Mouse (Mus musculus) neural tube, embryonic 10.5 days (tissue): ENCODE data around the gene Tex38.
A peak's percentile ranks its signal among the peaks of the same experiment; 100 is the strongest.

ENCODE experiments used
- DNase-seq: peaks from one replicate; pipeline ENCODE4 v3.0.0-alpha.2; 2017; ENCODE audit warnings: low spot score; ENCODE audit errors: extremely low spot score

Tex38 gene

DNA sequence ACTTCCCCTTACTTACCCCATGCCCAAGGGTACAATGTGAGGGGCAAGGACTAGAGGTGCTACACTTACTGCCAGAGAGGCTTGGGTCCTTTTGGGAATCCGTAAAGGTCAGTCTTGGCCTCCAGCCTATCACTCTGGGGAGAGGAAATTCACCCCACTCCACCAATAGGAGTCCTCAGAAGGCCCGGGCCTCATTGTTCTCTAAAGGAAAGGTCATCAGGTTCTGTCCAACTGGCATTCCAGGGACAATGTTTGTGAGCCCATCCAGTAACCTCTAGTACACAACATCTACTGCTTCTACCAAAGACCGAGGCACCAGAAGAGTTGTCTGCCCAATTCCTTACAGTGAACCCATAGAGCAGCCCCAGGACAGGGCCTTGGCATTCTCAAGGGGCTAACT lies at the start of gene Tex38:
Tex38 (minus strand) TSS at position 101 of the 400 bp plus-strand sequence.
- no peak for DNase-seq

GRCm38 (mm10) chr4:115830491-115830890 lies 49.7 kb upstream of the Tex38 start:
- no peak for DNase-seq

DNA sequence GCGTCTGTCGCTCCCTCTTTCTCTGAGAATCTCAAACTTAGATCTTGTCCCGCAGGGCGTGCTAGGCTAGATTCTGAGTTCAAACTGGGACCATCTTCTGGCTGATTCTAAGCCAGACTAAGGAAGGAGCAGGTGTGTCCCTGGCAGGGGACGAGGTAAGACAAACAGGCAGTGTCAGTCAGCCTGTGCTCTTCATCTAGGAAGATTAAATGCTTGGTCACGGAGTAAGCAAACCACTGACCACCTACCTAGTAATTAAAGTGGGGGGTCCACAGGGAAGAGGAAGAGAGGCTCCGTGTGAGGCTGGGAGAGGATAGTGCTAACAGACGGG lies 47.7 kb upstream of the Tex38 start:
- DNase-seq: no peak

DNA sequence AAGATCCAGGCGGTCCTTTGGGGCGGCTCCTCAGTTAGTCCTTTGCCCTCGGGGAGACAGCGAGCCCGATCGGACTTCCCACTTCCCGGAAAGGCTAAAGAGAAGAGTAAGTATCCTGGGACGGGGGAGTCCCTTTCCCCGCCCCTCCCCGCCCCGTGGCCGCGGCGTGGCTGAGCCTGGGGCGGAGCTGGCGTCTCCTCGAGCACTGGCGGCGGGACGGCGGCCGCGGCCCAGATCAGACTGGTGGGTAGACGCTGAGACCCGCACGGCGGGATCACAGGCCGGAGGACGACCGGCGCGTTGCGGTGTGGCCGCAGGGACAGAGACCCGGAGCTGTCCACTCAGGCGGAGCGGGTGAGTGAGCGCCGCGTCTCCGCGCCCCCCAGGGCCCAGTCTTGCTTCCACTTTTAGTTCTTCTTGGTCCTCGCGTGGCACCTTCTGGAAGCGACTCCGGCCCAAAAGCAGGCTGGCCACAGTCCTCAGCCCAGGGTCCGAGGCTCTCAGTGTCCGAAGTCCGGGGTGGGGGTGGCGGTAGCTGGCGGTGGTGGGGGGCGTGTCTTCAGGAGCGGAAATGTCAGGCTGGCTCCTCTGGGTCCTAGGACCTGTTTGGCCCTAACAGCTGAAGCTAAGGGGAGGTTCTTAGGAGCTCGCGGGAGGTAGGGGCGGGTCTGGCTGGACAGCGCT lies 47.2 kb upstream of the Tex38 start, which contains the start of gene Mob3c:
Mob3c (plus strand) TSS at position 205 of the 684 bp plus-strand sequence.
- peak; percentile 79 for DNase-seq

DNA sequence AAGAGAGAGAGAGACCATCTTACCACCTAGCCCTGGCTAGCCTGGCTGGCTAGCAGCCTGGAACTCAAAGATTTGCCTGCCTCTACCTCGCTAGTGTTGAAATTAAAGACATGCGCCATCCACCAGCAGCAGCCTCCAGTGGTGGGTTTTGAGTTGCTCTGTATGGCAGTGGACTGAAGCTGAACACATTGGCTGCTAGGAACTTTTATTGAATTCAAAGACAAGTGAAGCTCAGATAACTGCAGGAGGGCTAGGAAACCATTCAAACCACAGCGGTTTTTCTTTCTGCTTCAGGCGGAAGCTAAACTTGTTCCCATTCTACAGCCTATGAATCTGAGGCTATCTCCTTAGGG lies 46.7 kb upstream of the Tex38 start:
- DNase-seq: no peak

DNA sequence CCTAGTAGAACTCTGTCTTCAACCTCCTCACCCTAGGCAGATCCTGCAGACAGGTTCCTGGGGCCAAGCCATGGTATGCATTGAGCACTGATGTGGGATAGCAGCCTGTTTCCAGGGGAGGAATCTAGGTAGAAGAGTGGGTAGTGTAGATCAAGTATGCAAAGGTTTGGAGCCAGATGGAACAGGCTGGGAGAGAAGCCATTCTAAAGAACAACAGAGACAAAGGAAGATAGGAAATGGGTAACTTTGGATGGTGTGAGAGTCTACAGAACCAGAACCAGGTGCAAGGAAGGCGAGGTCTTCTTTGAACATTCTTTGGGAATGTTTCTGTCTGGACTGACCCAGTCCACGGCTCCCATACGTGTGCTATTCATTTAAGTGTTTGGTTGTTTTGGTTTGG lies 46.2 kb upstream of the Tex38 start:
- DNase-seq: no peak

DNA sequence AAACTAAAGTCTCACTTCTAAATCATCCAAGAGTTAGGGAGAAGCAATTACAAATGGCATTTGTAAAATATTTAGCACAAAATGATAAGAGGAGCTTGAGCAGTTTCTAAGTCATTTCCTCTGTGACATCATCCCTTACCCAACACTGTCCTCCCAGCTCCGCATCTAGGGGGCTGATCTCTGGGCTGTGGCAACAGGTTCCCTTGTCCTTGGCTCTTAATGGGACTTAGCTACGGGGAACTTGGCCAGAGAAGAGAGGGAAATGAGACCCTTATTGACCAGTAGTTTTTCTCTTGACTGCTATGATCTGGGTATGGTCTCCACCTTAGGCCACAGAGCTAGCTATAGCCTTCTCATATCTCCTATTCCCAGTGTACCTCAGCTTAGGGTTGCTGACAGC lies 44.5 kb upstream of the Tex38 start:
- DNase-seq: no peak

- no peak for DNase-seq
Measured at GRCm38 (mm10) chr4:115824178-115824577, 43.4 kb upstream of the Tex38 start.

DNA sequence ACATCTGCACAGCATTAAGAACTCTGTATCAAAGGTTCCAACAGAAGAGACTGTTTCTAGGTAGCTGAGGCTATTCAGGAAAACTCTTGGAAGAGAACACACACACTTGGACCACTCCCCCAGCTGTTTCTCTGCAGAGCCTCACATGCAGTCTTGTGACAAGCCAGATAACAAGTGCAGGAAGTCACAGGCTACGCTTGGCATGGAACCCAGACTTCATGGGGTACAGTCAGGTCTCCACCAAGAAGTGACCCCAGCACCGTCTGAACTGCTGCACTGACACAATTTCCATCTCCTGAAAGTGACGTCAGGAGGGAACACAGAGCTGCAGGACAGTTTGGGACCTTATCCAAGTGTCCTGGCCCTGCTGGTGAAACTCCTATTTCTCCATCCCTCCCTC lies 41.1 kb upstream of the Tex38 start:
- DNase-seq: no peak

- no peak for DNase-seq
Measured at GRCm38 (mm10) chr4:115821431-115821830, 40.6 kb upstream of the Tex38 start.

DNA sequence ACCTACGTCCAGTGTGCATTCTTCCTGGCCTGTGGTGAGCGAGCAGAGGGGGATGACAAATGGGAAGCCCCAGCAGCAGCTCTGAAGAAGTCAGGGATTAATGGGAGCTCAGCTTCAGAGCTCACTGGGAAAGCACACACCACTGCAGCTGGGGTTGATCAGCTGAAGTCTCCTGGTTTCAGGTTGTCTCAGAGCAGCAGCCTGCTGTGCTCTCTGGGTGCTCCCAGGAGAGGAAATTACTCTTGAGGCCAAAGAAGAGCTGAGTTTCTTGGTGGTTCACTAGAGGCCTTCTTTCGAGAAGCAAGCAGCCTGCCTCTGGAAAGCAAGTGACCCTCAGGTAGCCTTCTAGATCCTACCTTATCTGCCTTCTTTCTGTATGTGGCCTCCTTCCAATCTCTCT lies 40.1 kb upstream of the Tex38 start:
- DNase-seq: no peak

GRCm38 (mm10) chr4:115820199-115820598 lies 39.4 kb upstream of the Tex38 start:
- no peak for DNase-seq

GRCm38 (mm10) chr4:115815606-115816005 lies 34.8 kb upstream of the Tex38 start:
- no peak for DNase-seq

GRCm38 (mm10) chr4:115812326-115812725 lies 31.5 kb upstream of the Tex38 start:
- no peak for DNase-seq

DNA sequence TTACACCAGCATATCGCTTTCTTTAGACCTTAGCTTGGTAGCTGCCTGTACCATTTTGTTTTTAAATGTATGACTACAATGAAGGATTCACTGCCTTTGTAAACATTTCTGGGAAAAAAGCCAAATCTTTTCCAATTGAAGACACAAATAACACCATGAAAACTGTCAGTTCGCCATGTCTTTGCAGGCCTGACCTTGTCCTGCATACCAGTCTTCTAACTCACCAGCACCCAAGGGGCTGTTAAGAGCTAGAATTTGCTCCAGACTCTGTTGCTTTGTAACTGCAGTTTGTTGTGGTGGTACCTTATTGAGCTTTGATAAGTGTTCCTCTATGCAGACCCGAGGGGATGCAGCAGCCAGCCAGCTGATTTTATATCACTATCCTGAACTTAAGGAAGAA lies 19.2 kb upstream of the Tex38 start:
- DNase-seq: no peak

DNA sequence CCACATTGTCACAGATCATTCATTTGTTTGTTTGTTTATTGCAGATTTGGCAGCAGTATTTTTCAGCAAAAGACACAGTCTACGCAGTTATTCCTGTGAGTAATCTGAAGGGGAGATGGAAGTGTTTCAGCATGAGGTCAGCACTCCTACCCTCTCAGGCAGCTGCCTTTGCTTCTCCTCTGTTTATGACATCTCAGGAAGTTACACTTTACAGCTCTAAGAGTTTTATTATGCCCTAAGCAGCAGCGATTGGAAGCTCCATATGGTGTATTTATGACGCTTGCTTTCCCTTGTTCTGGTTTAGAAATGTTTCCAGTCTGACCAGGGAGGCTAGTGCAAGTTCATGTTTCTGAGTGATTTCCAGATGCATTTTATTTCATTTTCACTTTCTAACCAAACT lies 14.5 kb upstream of the Tex38 start:
- DNase-seq: no peak

GRCm38 (mm10) chr4:115790864-115791263 lies 10.0 kb upstream of the Tex38 start:
- DNase-seq: no peak

GRCm38 (mm10) chr4:115785511-115786034 lies 4.8 kb upstream of the Tex38 start:
- no peak for DNase-seq

- DNase-seq: peak; percentile 79
Measured at GRCm38 (mm10) chr4:115784769-115785510, 4.1 kb upstream of the Tex38 start, which contains the start of gene Atpaf1. Atpaf1 (plus strand) TSS chr4:115784812.

GRCm38 (mm10) chr4:115782026-115782805 lies 1.4 kb upstream of the Tex38 start:
- DNase-seq: no peak

- no peak for DNase-seq
Measured at GRCm38 (mm10) chr4:115780269-115780668, 549 bp downstream of the Tex38 start.

DNA sequence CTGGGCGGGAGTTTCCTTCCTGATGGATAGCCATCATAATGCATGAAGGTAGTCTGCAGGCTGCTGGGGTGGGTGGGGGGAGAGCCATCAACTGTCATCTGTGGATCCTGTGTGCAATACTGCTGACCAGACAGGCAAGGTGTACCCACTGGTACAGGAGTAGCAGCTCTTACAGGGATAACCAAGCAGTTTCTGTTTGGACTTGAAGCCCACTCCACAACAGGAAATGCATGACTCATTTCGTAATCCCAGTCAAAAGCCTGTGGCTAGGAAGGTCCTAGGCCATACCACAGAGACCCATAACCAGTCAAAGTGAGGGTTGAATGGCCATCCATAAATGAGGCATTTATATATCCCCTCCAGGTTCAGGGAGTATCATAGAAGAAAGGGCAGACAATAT lies 3.2 kb downstream of the Tex38 start:
- DNase-seq: no peak
